Mouse (Mus musculus) thymus, postnatal 10 days (tissue): ENCODE results near the gene D17Wsu92e.
"Not testable (repeated sequence)": the region's sequence is repeated elsewhere in the genome, so short reads cannot be mapped to it uniquely, and the experiment has no call there.

Experiments
- DNase-seq, 2 experiments: peaks; one replicate each; pipeline ENCODE4 v3.0.0; 2021; ENCODE audit warnings: low spot score in 2 of 2

The D17Wsu92e gene

GRCm38 (mm10) chr17:27820568-27821406, at the start of gene D17Wsu92e:
D17Wsu92e (minus strand) TSS chr17:27820648.
- DNase-seq: peak; percentile 98 to 99

GRCm38 (mm10) chr17:27866737-27867136, 46.3 kb upstream of the D17Wsu92e start:
- DNase-seq: no peak

- DNase-seq: no peak
These were observed 45.0 kb upstream of the D17Wsu92e start for GRCm38 (mm10) chr17:27865461-27865860.

GRCm38 (mm10) chr17:27859131-27859530, 38.7 kb upstream of the D17Wsu92e start:
- DNase-seq: no peak

- no peak for DNase-seq
These were observed 37.4 kb upstream of the D17Wsu92e start for GRCm38 (mm10) chr17:27857649-27858475.

- DNase-seq: peak; percentile 7 to 24
These were observed 36.6 kb upstream of the D17Wsu92e start for GRCm38 (mm10) chr17:27856798-27857648.

- peak; percentile 49 to 75 for DNase-seq
These were observed 35.9 kb upstream of the D17Wsu92e start, which contains the start of gene Uhrf1bp1 for GRCm38 (mm10) chr17:27856265-27856797. Uhrf1bp1 (plus strand) TSS chr17:27856441.

GRCm38 (mm10) chr17:27851076-27851475, 30.6 kb upstream of the D17Wsu92e start:
- no peak for DNase-seq

- DNase-seq: no peak
These were observed 27.9 kb upstream of the D17Wsu92e start for GRCm38 (mm10) chr17:27848351-27848750.

GRCm38 (mm10) chr17:27839469-27840252, 19.2 kb upstream of the D17Wsu92e start:
- DNase-seq: peak; percentile 88 to 89

- DNase-seq: not testable (repeated sequence)
These were observed 17.4 kb upstream of the D17Wsu92e start, which contains the start of gene Snrpc for GRCm38 (mm10) chr17:27837850-27838249. Snrpc (plus strand) TSS chr17:27838150.

- DNase-seq: peak in 1 of 2 experiments; percentile 20
These were observed 10.0 kb upstream of the D17Wsu92e start for GRCm38 (mm10) chr17:27830411-27830810.

GRCm38 (mm10) chr17:27827511-27827910, 7.1 kb upstream of the D17Wsu92e start:
- no peak for DNase-seq

- no peak for DNase-seq
These were observed 6.5 kb upstream of the D17Wsu92e start for GRCm38 (mm10) chr17:27826908-27827383.

- peak; percentile 74 to 76 for DNase-seq
These were observed 5.8 kb upstream of the D17Wsu92e start for GRCm38 (mm10) chr17:27825984-27826905.

GRCm38 (mm10) chr17:27825539-27825938, 5.1 kb upstream of the D17Wsu92e start:
- no peak for DNase-seq

- no peak for DNase-seq
These were observed 4.5 kb upstream of the D17Wsu92e start for GRCm38 (mm10) chr17:27824941-27825340.

GRCm38 (mm10) chr17:27823142-27823905, 2.9 kb upstream of the D17Wsu92e start:
- no peak for DNase-seq
